Mouse (Mus musculus): ENCODE measurements around the gene 1700034J05Rik.

- TF ChIP-seq FLI1 (IDR thresholded peaks at IDR 0.05; ENCODE audit: low read length) (no peak), GATA1 (IDR thresholded peaks at IDR 0.05; ENCODE audit: borderline replicate concordance, low read length) (no peak)
Observed at GRCm38 (mm10) chr6:146995878-146996277, 41.7 kb upstream of the 1700034J05Rik start.

Data from megakaryocyte, embryonic 14.5 days (primary cell).